Mouse (Mus musculus) erythroblast, embryonic 14.5 days (primary cell): Measurements from ENCODE around the gene Misp.

Experiments used
- GATA1 ChIP-seq: IDR thresholded peaks from 2 replicates; pipeline ENCODE4 v1.6.1; 2012; ENCODE audit warnings: low read length, inconsistent platforms, mixed read lengths
- TAL1 ChIP-seq: IDR thresholded peaks from 3 replicates; pipeline ENCODE4 v1.6.1; 2012; ENCODE audit warnings: low read length, inconsistent platforms, mixed read lengths

DNA sequence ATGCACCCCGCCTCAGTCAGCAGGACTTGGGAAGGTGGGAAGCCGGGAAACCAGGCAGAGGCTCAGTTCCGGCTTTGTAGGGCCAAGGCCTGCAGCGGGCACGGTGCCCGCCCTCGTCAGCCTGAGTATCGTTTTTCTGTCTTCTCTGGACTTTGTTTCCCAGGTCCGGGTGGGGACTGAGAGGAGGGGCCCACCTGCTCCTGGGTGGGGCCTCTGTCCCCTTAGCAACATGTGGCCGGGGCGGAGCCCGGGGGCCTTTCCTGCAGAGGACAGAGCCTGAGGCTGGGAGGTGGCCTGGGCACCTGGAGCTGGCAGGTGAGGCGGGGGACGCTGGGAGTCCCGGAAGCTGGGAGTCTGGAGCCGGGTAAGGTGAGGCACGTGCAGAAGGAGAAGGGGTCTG lies 1.6 kb downstream of the Misp start:
- TF ChIP-seq GATA1, result no peak
- TF ChIP-seq TAL1, result no peak
